Mouse (Mus musculus) gastrocnemius, postnatal 10 days (tissue): ENCODE measurements around the gene Coa7. TPM values are rescaled to one million over a fixed set of nuclear protein-coding genes. Genes with fewer than 3 reads are reported as not detected.
A peak's percentile ranks its signal among the peaks of the same experiment; 100 is the strongest.
"Not testable (repeated sequence)": the region's sequence is repeated elsewhere in the genome, so short reads cannot be mapped to it uniquely, and the experiment has no call there.

Source experiments
- DNase-seq: peaks from one replicate; pipeline ENCODE4 v3.0.0; 2021; ENCODE audit warnings: mixed read lengths
- total RNA-seq, 2 experiments: library from RNA; stranded (reverse); gene quantifications; 2 replicates each; pipeline ENCODE4 v1.2.3; 2021

Gene Coa7
- total RNA-seq, 2 experiments from 2014 or later, result 21.7 to 24.4 TPM

GRCm38 (mm10) chr4:108339277-108339690 lies 11.3 kb downstream of the Coa7 start:
- DNase-seq, result peak; percentile 55

- no peak for DNase-seq
Measured at GRCm38 (mm10) chr4:108344631-108345083, 16.7 kb downstream of the Coa7 start.

GRCm38 (mm10) chr4:108345826-108346225 lies 17.9 kb downstream of the Coa7 start:
- DNase-seq, result no peak

GRCm38 (mm10) chr4:108347111-108347510 lies 19.2 kb downstream of the Coa7 start:
- DNase-seq, result no peak

- DNase-seq, result peak; percentile 31
Measured at GRCm38 (mm10) chr4:108348256-108348875, 20.4 kb downstream of the Coa7 start.

- DNase-seq, result no peak
Measured at GRCm38 (mm10) chr4:108349064-108349463, 21.1 kb downstream of the Coa7 start.

GRCm38 (mm10) chr4:108349836-108350547 lies 22.1 kb downstream of the Coa7 start:
- DNase-seq, result no peak

GRCm38 (mm10) chr4:108350819-108351218 lies 22.9 kb downstream of the Coa7 start:
- DNase-seq, result no peak

- not testable (repeated sequence) for DNase-seq
Measured at GRCm38 (mm10) chr4:108353591-108353990, 25.7 kb downstream of the Coa7 start.

GRCm38 (mm10) chr4:108357458-108357857 lies 29.5 kb downstream of the Coa7 start:
- DNase-seq, result no peak

GRCm38 (mm10) chr4:108358498-108358897 lies 30.6 kb downstream of the Coa7 start:
- no peak for DNase-seq

- DNase-seq, result peak; percentile 32
Measured at GRCm38 (mm10) chr4:108360136-108361055, 32.5 kb downstream of the Coa7 start.

GRCm38 (mm10) chr4:108362321-108363261 lies 34.7 kb downstream of the Coa7 start:
- DNase-seq, result no peak

GRCm38 (mm10) chr4:108363355-108364110 lies 35.6 kb downstream of the Coa7 start:
- no peak for DNase-seq

- no peak for DNase-seq
Measured at GRCm38 (mm10) chr4:108364111-108364476, 36.2 kb downstream of the Coa7 start.

GRCm38 (mm10) chr4:108369254-108369653 lies 41.3 kb downstream of the Coa7 start:
- DNase-seq, result no peak

- no peak for DNase-seq
Measured at GRCm38 (mm10) chr4:108370409-108370808, 42.5 kb downstream of the Coa7 start.

- DNase-seq, result no peak
Measured at GRCm38 (mm10) chr4:108371421-108371820, 43.5 kb downstream of the Coa7 start.

- DNase-seq, result no peak
Measured at GRCm38 (mm10) chr4:108372166-108372565, 44.2 kb downstream of the Coa7 start.

- no peak for DNase-seq
Measured at GRCm38 (mm10) chr4:108379476-108379875, 51.5 kb downstream of the Coa7 start.

GRCm38 (mm10) chr4:108380146-108380545 lies 52.2 kb downstream of the Coa7 start:
- no peak for DNase-seq
